Mouse (Mus musculus) neutrophil, adult 83 days (primary cell): Measurements from ENCODE around the gene Zcchc24. TPM values are rescaled to one million over a fixed set of nuclear protein-coding genes. Genes with fewer than 3 reads are reported as not detected.

Experiments used
- total RNA-seq, 2 experiments: library from RNA; stranded (reverse); gene quantifications; one replicate each; pipeline ENCODE4 v1.2.4; 2023

Zcchc24 gene
- total RNA-seq, result 10 to 100 TPM; 13.1 to 15.4 TPM

DNA sequence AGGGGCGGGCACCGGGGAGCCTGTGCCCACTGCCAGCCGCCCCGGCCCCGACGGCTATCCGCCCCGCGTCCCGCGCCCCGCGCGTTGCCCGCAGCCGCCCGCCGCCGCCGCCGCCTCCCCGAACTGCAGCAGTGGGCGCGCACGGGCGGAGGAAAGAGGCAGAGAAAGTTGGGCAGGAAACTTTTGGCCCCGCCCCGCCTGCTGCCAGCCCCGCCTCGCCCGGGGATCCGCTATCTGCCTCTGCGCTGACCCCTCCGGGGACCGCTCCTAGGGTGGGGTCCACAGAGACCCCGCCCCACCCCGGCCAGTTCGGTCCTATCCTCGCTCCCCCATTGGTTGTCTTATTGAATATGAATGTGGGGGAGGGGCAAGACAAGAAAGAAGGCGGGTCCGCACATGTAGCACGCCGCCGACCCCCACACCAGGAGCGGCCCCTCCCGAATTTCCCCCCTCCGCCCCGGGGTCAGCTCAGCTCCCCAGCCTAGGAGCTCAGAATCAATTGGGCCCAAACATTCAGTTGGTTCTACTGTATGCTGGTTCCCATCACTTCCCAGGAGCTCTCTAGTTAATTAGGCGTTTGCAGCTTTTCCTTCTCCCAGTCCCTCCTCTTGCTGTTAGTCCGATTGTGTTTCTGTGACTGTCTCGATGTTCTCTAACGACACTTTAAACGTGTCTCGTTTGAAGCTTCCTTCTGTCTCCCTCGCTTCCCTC, at the start of gene Zcchc24:
Zcchc24 (minus strand) TSS at position 125 of the 711 bp plus-strand sequence.

GRCm38 (mm10) chr14:25693888-25694568, 74.8 kb downstream of the Zcchc24 start, which contains the start of gene Ppif:
Gene Ppif (plus strand): TSS chr14:25694154.

Other genes starting within 250 kb of the Zcchc24 start
- gene Ppif, start 74.9 kb downstream of the Zcchc24 start, total RNA-seq, result 10 to 100 TPM; 12.2 to 12.9 TPM
- 100 to 1,000 TPM; 347 to 380 TPM for gene Anxa11, start 73.1 kb upstream of the Zcchc24 start, total RNA-seq
- gene Plac9a, start 134.1 kb upstream of the Zcchc24 start, total RNA-seq, result not detected
- 1 to 10 TPM; 1.4 to 2.5 TPM for gene Tmem254a, start 158.6 kb upstream of the Zcchc24 start, total RNA-seq
- gene Cphx1, start 169.3 kb upstream of the Zcchc24 start, total RNA-seq, result not detected
- not detected for gene Duxbl1, start 209.5 kb upstream of the Zcchc24 start, total RNA-seq